Mouse (Mus musculus): ENCODE data around the gene Gm17720.

Gm17720 gene

DNA sequence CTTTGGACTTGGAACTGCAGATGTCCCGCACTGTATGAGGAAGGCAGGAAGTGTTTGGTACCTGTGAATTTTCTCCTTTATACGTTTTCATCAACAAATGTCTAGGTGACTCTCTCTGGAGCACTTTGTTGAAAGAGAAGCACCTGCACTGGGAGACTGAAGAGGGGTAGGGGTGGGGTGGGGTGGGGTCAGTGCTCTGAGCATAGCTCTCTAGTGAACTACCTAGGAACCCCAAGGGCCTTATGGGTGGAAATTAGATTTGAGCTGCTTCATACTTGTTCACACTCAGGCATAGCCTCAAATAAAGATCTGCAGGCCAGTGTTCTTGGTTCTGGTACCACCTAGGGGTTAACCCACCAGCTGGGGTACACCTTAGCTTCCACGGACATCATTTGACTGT lies at the start of gene Gm17720:
Gene Gm17720, minus strand, starts transcription at position 101 of the 400 bp plus-strand sequence.
- no peak for ATAC-seq (ENCODE audit: insufficient number of reproducible peaks, low FRiP score, low TSS enrichment)

DNA sequence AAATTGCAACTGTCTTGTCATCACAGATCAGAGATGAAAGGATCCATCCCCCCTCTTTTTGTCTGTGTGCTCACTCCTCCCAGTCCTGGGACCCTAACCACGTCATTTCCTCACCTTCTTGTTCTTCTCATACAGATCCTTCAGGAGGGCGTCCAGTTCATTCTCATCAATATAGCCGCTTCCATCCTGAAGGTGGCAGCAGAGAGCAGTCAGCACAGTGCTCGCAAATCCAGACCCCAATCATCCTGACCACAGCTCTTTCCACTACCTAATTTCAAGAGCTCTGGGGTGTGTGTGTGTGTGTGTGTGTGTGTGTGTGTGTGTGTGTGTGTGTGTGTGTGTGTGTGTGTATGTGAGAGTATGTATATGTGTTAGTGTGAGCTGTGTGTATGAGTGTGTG lies 43.0 kb upstream of the Gm17720 start:
- peak; percentile 68; the same call in 1 of the 2 replicates for ATAC-seq (ENCODE audit: insufficient number of reproducible peaks, low FRiP score, low TSS enrichment)

DNA sequence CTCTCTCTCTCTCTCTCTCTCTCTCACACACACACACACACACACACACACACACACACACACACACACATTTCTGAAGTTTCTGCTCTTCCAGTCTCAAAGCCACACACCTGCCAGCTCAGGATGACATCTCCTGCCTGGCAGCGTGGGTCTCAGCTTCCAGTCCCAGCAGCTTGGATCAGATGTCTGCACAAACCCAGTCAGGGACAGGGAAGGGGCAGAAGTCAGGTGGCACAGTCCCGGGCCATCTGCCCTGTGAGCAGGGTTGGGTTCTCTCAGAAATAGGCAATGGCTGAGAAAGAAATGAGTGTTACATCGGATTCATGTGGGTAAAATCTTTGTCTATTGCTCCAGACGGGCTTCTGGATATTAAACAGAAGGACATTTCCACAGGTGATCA lies 38.2 kb upstream of the Gm17720 start:
- ATAC-seq (ENCODE audit: insufficient number of reproducible peaks, low FRiP score, low TSS enrichment), result peak; percentile 73

DNA sequence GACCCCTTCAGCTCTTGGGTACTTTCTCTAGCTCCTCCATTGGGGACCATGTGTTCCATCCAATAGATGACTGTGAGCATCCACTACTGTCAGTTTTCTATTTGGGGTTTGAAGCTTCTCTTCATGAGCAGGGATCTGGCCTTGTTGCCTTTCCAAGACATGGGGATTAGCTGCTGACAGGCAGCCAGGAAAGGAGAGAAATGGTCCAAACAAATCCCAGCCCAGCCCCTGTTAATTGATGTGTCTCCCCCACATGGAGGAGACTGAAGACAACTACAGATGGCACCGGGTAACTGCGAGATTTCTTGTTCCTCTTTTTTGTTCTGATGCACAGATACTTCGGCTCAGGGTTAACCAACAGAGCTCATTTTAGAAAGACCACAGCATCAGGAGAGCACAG lies 37.6 kb upstream of the Gm17720 start:
- no peak for ATAC-seq (ENCODE audit: insufficient number of reproducible peaks, low FRiP score, low TSS enrichment)

DNA sequence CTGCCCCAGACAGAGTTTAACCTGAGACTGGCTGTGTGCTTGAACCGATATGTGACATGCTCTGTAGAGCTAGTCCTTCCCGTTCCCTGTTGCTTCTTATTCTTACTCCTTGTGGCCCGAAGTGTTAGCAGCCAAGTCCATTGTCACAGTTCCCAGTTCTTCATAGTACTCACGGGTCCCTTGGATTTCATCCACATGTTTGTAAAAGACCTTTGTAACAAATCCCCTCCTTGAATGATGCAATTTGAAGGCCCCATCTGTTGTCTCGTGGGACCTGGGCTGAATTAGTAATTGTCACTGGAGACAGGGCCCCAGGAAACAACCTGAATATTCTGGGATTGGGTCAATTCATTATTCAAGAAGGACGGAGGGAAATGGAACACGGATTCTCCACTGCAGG lies 33.0 kb upstream of the Gm17720 start:
- ATAC-seq (ENCODE audit: insufficient number of reproducible peaks, low FRiP score, low TSS enrichment), result no peak

DNA sequence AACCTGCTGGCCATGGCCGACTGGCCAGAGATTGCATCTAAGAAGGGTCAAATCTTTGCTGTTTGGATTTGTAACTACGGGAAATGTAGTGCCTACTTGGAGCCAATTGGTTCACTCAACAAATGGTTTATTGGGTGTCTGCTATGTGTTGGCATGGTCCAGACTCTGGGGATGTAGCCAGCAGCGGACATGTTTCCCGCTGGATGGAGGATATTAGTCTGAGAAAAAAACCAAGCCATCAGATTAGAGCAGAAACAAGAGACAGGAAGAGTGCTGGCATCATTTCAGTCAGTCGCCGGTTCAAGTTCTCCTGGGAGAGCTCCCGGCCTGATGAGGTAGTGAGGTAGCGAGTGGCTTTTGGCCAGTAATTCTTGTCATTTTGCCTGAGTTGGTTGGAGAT lies 31.7 kb upstream of the Gm17720 start:
- ATAC-seq (ENCODE audit: insufficient number of reproducible peaks, low FRiP score, low TSS enrichment), result no peak

DNA sequence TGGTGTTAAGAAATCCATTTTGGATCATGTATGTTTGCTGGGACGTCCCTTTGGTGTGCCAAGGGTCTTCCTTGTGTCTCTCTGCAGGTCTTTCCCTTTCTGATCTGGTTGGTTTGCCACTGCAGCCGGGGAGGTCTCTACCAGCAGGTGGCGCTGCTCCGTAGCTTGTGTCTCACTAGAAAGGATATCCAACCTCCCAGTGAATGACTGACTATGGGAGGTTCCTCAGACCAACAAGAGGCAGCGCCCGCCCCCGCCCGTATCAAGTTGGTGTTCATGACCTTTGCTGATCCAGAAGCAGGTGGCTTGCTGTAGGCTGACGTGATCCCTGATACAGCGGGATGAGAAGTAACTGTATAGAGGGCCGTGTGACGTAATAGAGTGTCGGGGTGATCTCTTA lies 28.0 kb upstream of the Gm17720 start:
- peak; percentile 86 for ATAC-seq (ENCODE audit: insufficient number of reproducible peaks, low FRiP score, low TSS enrichment)

DNA sequence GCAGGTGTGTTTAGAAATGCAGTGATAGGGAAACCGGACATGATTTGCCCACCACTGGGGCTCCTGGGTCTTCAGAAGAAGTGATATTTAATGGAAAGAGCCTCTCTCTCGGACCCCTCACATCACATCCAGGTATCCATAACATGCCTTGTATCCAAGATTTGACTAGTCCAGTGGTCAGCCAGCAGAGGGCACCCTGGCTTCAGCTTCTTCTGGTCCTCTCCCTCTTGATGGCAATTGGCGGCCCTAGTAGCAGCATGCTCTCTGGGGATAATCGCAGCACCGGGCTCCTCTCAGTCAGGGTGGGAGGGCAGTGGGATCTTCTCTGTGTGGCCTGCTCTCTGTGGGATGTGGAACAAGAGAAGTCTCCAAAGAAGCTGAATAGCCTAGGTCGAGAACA lies 17.2 kb upstream of the Gm17720 start:
- ATAC-seq (ENCODE audit: insufficient number of reproducible peaks, low FRiP score, low TSS enrichment), result peak; percentile 68

DNA sequence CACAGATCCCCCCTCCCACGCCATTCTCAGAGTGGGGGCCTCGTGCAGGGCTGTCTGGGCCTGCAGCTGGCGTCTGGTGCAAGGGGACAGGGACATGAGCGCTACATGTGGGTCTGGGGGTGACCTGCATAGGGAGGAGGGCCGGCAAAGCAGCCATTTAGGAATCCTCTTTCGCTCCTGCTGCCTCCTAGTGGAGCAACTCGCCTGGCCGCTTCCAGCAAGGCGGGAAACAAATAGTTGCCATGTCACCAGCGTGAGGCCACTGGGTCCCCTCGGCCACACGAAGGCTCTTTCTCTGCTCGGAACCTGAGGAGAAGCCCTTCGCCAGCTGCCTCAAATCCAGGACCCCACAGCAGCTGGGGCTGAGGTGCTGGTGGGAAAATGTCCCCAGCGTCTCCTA lies 877 bp downstream of the Gm17720 start:
- no peak for ATAC-seq (ENCODE audit: insufficient number of reproducible peaks, low FRiP score, low TSS enrichment)

DNA sequence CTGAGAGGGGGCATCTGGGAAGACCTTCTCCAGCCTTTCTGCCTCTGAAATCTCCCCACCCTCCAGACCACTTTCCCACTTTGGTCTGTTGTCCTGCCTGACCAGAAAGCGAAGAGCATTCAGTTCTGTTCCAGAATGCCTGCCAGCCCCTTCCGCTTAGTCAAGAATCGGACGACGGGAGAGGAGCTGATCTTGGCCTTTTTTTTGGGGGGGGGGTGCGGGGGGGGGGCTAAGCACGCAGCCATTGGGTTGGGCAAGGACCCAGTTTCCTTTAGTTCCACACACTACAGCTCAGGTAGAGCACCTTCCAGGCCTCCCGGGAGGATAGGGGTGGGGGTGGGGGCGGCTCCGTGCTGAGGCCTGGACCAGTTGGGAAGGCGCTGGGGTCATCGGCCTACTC lies 1.6 kb downstream of the Gm17720 start, which contains the start of gene Gm21964:
Gene Gm21964, plus strand, starts transcription at position 301 of the 400 bp plus-strand sequence.
- ATAC-seq (ENCODE audit: insufficient number of reproducible peaks, low FRiP score, low TSS enrichment), result no peak

DNA sequence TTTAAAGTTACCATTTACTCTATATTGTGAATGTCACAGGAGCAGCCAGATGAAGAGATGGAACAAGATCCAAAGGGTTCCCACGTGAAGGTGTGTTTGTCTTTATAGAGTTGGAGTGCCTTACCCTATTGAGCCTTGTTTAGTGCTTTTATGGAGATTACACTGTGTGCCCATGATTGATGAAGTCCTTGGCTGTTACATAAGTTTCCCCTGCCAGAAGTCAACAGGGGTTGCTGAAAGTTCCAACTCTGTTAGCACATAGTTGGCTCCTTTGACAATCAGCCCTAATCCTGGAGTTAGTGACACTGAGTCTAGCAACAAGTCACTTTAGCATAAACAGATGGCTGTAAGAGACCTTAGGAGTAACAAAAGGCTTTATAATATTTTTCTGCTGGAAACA lies 10.7 kb downstream of the Gm17720 start:
- ATAC-seq (ENCODE audit: insufficient number of reproducible peaks, low FRiP score, low TSS enrichment), result no peak

DNA sequence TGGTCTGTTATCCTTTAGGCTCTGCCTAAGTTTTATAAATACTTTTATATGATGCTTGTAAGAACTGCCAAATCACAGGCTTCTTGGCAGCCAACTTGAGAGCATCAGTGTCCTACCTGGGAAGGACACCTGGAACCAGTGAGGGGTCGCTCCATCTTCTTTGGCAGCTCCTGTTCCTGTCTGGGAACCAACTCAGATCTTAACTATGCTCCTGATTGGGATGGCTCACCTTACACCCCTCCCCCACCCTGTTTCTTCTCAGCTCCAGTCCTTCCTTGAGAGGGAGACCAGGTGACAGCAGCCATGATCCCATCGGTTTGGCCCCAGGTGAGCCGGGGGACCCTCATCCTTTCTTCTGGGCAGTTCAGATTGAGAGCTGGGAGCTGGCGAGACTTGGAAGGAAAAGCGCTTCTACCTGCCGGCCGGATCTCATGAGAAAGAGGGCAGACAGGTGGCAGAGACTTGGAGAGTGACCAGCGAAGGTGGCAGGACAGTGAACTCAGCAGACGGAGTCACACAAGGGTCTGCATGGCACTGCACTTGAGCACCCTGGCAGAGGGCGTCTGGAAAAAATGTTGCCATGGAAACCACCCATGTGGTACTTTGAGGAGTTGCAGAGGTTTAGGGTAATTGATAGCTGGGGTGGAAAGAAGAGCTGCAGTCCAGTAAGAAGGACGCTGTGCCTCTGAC lies 20.0 kb downstream of the Gm17720 start:
- ATAC-seq (ENCODE audit: insufficient number of reproducible peaks, low FRiP score, low TSS enrichment), result no peak

DNA sequence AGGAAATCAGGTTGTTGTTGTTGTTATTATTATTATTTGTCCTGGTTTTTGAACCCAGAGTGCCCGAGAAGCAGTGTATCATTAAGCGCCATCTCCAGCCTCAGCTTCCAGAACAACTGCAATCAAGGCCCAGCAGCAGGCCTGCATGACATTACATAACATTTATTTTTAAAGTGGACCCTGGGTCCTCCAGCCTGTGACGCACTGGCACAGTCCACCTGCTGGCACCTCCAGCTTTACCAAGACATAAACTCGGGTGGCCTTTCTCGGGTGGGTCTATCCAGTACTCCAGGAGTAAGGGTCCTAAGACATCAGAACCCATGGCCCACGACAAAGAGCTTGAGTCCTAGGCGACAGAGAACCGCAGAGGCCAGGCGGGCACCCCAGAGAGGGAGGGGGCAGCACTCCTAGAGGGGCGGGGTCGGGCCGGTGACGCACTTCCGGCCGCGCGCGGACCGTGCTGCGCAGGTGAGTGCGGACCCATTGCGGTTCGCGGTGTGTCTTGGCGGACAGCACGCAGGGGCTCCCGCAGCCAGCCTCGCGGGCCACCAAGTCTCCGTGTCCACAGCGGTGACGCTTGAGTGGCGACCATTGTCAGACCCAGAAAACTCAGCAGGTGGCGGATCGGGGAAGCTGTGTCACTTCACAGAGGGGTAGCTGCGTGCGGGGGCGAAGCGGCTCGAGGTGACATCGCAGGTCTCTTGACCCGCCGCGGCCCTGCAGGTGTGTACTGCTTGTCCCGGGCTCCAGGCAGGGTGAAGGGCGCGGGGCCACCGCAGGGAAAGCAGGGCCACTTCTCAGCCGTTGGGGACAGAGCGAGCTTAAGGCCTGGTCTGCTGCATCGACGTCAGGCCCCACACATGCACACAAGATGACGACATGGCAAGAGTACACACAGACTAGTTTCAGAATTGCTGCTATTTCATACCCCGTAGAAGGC lies 23.0 kb downstream of the Gm17720 start, which contains the start of gene Zfp612:
Gene Zfp612, plus strand, starts transcription at position 465 of the 940 bp plus-strand sequence.
- ATAC-seq (ENCODE audit: insufficient number of reproducible peaks, low FRiP score, low TSS enrichment), result peak; percentile 86

DNA sequence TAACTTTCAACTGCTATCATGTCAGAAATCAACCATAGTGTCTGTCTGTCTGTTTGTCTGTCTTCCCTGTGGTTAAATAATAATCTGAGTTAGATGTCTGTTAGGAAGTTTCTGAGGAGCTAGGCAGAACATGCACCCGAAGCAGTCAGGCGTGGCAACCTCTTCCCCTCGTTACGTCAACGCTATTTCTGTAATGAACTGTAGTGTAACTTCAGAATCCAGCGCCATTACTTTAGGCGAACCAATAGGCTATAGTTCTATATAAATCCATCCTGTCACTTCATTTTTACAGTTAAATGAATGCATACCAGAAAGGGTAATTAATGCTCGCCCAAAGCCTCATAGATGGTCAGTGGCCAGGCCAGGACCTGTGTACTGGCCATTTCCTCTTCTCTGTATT lies 28.1 kb downstream of the Gm17720 start:
- ATAC-seq (ENCODE audit: insufficient number of reproducible peaks, low FRiP score, low TSS enrichment), result no peak

DNA sequence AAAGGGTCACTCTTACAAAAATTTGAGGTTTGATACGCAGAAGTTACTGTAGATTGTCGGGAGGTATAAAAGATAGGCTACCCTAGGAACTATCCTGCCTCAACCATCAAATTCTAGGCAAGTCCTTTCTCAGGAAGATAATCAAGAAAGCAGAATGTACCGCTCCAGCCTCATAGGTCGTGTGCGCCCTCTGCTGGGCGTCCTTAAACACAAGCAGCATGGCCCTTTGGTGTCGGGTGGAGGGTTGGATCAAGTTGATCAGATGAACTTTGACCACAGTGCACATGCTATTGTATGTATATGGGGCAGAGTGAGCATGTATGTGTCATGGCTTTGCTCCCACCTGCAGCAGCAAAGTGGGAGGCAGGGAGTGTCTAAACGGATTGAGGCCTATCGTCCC lies 31.0 kb downstream of the Gm17720 start:
- ATAC-seq (ENCODE audit: insufficient number of reproducible peaks, low FRiP score, low TSS enrichment), result peak; percentile 75

DNA sequence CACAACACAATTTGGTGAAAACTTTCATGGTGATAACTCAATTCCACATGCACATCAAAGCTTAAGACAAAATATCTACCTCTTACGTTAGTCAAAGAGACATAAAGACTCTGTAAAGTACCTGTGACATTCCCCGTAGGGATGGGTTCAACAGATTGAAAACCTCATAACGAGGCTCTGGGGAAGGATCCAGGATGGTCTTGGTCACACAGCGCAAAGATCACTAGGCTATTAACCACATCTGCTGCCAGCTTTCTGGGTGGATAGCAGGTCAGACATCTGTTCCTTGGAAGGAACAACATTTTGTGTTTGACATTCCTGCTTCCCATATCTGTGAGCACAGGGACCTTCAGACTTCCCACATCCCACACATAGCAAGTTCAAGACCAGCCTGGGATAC lies 32.8 kb downstream of the Gm17720 start:
- no peak for ATAC-seq (ENCODE audit: insufficient number of reproducible peaks, low FRiP score, low TSS enrichment)

DNA sequence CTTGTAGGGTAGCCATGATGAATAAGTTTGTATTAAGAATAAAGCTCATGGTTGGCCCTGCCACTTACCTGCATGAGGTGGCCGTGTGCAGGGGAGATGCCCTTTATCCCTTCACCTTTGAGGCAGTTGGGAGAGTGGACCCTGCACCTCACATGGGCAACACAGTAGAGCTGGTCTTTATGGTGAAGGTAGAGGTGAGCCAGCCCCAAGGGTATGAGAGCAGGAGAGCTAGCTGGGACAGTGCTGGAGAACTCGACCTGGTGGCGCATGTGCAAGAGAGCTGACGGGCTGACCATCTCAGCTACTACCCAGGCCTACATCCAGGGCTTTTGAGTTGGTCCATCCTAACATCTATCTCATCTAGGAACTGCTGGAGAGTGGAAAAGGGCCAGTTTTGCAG lies 36.9 kb downstream of the Gm17720 start:
- ATAC-seq (ENCODE audit: insufficient number of reproducible peaks, low FRiP score, low TSS enrichment), result no peak

DNA sequence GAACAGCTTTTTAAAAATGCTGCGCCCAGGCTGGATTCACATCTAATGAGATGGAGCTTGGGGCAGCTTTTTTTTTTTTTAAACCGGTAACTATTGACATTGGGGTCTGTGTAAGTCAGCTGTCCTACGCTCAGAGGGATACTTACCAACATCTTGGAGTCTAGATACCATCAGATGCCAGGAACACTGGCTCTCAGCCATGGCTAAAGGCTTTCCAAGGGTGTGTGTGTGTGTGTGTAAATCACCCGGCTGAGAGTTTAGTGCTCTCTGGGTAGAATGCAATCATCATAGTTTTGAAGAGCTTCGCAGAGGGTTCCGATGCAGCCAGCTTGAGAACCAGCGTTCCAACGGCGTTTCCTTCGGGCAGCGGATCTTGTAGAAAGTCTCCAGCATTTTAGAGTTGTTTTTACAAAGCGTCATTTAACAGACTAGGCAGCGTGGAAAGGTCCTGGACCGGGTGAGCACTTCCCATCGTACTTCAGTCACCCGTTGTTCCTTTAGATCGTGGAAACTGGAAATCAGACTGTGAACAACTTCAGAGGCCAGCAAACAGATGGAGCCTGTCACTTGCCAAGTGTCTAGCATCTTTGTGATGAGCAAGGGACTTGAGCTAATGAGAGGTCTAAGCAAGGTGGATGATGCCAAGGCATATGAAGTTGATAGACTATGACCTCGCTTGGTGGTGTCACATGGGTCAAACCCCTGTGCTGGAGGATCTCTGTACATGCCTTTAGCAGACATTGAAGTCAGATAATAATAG lies 37.8 kb downstream of the Gm17720 start:
- ATAC-seq (ENCODE audit: insufficient number of reproducible peaks, low FRiP score, low TSS enrichment), result no peak

DNA sequence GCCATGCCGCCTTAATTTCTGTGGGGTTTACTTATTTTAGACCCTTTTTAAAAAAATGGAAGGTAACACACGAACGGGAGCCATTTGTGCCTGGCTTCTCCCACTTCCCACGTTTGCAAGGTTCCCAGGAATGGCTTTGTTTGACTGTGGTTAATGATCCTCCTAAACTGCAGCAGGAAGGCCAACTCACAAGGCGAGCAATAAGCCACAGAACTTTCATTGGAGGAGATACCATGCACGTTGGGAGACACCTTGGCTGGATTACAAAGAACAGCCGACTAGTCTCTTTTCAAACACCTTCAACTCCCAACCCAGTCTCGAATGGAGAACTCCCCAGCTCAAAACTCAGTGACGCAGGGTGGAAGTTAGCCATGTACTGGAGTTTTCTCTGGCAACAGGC lies 38.4 kb downstream of the Gm17720 start:
- ATAC-seq (ENCODE audit: insufficient number of reproducible peaks, low FRiP score, low TSS enrichment), result no peak

DNA sequence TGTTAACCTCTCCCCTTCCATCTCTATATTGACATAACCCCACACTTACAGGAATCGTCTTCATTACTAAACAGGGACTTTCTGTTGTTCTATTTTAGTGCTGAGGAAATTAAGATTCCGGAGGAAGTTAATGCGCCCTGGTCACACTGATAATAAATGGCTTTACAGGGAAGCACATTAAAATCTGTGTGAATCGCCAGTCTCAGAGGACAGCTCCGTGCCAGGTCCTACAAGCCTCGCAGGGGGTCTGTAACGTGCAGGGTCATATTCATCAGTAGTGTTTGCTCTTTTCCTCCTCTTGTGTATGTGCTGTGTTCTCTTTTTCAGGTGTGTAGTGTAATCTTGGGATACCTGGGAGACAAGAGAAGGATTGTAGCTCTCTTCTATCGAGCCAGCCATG lies 44.3 kb downstream of the Gm17720 start:
- no peak for ATAC-seq (ENCODE audit: insufficient number of reproducible peaks, low FRiP score, low TSS enrichment)

DNA sequence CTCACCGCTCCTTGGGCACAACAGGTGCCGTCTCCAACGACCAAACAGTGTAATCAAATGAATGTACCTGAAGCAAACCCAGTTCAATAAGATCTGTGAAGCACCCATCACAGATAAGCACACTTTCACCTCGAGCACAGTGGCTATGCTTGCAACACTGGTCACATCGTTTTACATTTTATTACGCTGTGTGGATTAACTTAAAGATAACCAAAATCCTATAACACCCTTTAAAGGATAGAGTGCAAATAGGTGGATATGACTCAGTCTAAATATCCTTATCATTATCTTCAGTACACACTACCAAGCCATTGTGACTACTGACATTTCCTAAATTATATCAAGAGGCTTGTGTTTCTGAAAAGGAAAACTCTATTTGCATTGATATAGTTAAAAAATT lies 51.3 kb downstream of the Gm17720 start:
- ATAC-seq (ENCODE audit: insufficient number of reproducible peaks, low FRiP score, low TSS enrichment), result no peak
